Mouse (Mus musculus) neural tube, embryonic 15.5 days (tissue): ENCODE measurements at regions not wholly inside any gene's neighbourhood (a gene's known extent, or its start where the extent isn't known, plus 50 kb on each side); places are given as distances from the start of the nearest gene placed in this dataset.

ENCODE experiments used
- ATAC-seq: fragments of 200-750 bp; cut with Nextera tagmentation; 2 replicates; pipeline ENCODE4 v1.8.0; 2017; ENCODE audit warnings: mild to moderate bottlenecking, moderate TSS enrichment, moderate library complexity; ENCODE audit not compliant: low FRiP score
- H3K27ac ChIP-seq: fragments of 300-500 bp; sonication (generic); replicated peaks from 2 replicates; pipeline ENCODE4 v1.5.1; 2015; ENCODE audit warnings: mild to moderate bottlenecking, inconsistent platforms
- H3K27me3 ChIP-seq: fragments of 300-500 bp; sonication (generic); replicated peaks from 2 replicates; pipeline ENCODE4 v1.6.1; 2015; ENCODE audit warnings: inconsistent platforms
- H3K36me3 ChIP-seq: fragments of 300-500 bp; sonication (generic); 2 replicates; pipeline ENCODE4 v1.6.1; 2015; ENCODE audit warnings: inconsistent platforms
- H3K4me1 ChIP-seq: fragments of 300-500 bp; sonication (generic); 2 replicates; pipeline ENCODE4 v1.6.1; 2015; ENCODE audit warnings: inconsistent platforms
- H3K4me2 ChIP-seq: fragments of 300-500 bp; sonication (generic); 2 replicates; pipeline ENCODE4 v1.6.1; 2015; ENCODE audit warnings: inconsistent platforms, mild to moderate bottlenecking, moderate library complexity
- H3K4me3 ChIP-seq: fragments of 300-500 bp; sonication (generic); replicated peaks from 2 replicates; pipeline ENCODE4 v1.5.1; 2015; ENCODE audit warnings: mild to moderate bottlenecking, inconsistent platforms
- H3K9ac ChIP-seq: fragments of 300-500 bp; sonication (generic); replicated peaks from 2 replicates; pipeline ENCODE4 v1.6.1; 2015; ENCODE audit warnings: mild to moderate bottlenecking, inconsistent platforms
- H3K9me3 ChIP-seq: fragments of 300-500 bp; sonication (generic); replicated peaks from 2 replicates; pipeline ENCODE4 v1.6.1; 2016; ENCODE audit warnings: inconsistent platforms
- WGBS: fragments of 180-500 bp; shearing (Covaris S2); methylation state at CpG from one replicate; pipeline ENCODE4 v1.1.7; 2015; ENCODE audit warnings: mixed read lengths; 5-methylcytosine and 5-hydroxymethylcytosine counted together

- Histone ChIP-seq H3K27ac (no peak overlapping the region), H3K4me2 (no peak overlapping the region), H3K4me1 (no peaks in the 10 kb centered on the region), H3K9me3 (0 out of 2 replicates have a peak, but pooled peaks cover 5% of the 10 kb centered on the region), H3K27me3 (no peaks in the 10 kb centered on the region), H3K36me3 (no peaks in the 10 kb centered on the region), H3K9ac (no peak overlapping the region), H3K4me3 (no peak overlapping the region)
- no peak for ATAC-seq
- 85% methylated on average over 2 of the region's 2 CpGs for WGBS
Observed at GRCm38 (mm10) chr16:86094461-86094860, 192.8 kb upstream of the Adamts5 start.

- Histone ChIP-seq H3K27me3 (no peaks in the 10 kb centered on the region), H3K36me3 (no peaks in the 10 kb centered on the region), H3K27ac (no peak overlapping the region), H3K4me1 (no peaks in the 10 kb centered on the region), H3K4me2 (no peak overlapping the region), H3K9ac (no peak overlapping the region), H3K4me3 (no peak overlapping the region), H3K9me3 (no peaks in the 10 kb centered on the region)
- ATAC-seq = no peak
- 81% methylated on average over 6 of the region's 6 CpGs for WGBS
Observed at GRCm38 (mm10) chr16:86090175-86090574, 188.5 kb upstream of the Adamts5 start.

- H3K36me3 ChIP-seq = no peaks in the 10 kb centered on the region
- no peak for ATAC-seq
- no peak overlapping the region for H3K4me3 ChIP-seq
- H3K9ac ChIP-seq = no peak overlapping the region
- no peak overlapping the region for H3K4me2 ChIP-seq
- no peaks in the 10 kb centered on the region for H3K27me3 ChIP-seq
- H3K9me3 ChIP-seq = no peaks in the 10 kb centered on the region
- H3K4me1 ChIP-seq = no peaks in the 10 kb centered on the region
- WGBS = 91% methylated on average over 3 of the region's 3 CpGs
- H3K27ac ChIP-seq = no peak overlapping the region
Observed at GRCm38 (mm10) chr16:86087421-86087820, 185.8 kb upstream of the Adamts5 start.

- H3K27ac ChIP-seq = no peak overlapping the region
- ATAC-seq = peak; percentile 59; the same call in 1 of the 2 replicates
- WGBS = 9% methylated on average over 3 of the region's 3 CpGs
- no peaks in the 10 kb centered on the region for H3K9me3 ChIP-seq
- no peak overlapping the region for H3K4me3 ChIP-seq
- no peaks in the 10 kb centered on the region for H3K4me1 ChIP-seq
- no peaks in the 10 kb centered on the region for H3K36me3 ChIP-seq
- H3K9ac ChIP-seq = no peak overlapping the region
- no peaks in the 10 kb centered on the region for H3K27me3 ChIP-seq
- H3K4me2 ChIP-seq = no peak overlapping the region
Observed at GRCm38 (mm10) chr16:86067628-86068364, 166.2 kb upstream of the Adamts5 start.

GRCm38 (mm10) chr16:86060087-86060486 is 158.5 kb upstream of the Adamts5 start:
- no peak overlapping the region for H3K9ac ChIP-seq
- 67% methylated on average over 5 of the region's 5 CpGs for WGBS
- ATAC-seq = no peak
- no peaks in the 10 kb centered on the region for H3K27me3 ChIP-seq
- H3K9me3 ChIP-seq = no peaks in the 10 kb centered on the region
- no peak overlapping the region for H3K4me2 ChIP-seq
- no peak overlapping the region for H3K4me3 ChIP-seq
- H3K36me3 ChIP-seq = no peaks in the 10 kb centered on the region
- H3K4me1 ChIP-seq = no peaks in the 10 kb centered on the region
- H3K27ac ChIP-seq = no peak overlapping the region

- 96% methylated on average over 2 of the region's 2 CpGs for WGBS
- ATAC-seq = no peak
Observed at GRCm38 (mm10) chr16:86044695-86045094, 143.1 kb upstream of the Adamts5 start.

GRCm38 (mm10) chr16:86034772-86035171 is 133.1 kb upstream of the Adamts5 start:
- Histone ChIP-seq H3K4me3 (no peak overlapping the region), H3K27me3 (no peaks in the 10 kb centered on the region), H3K4me1 (no peaks in the 10 kb centered on the region), H3K9ac (no peak overlapping the region), H3K4me2 (no peak overlapping the region), H3K27ac (no peak overlapping the region), H3K9me3 (no peaks in the 10 kb centered on the region), H3K36me3 (no peaks in the 10 kb centered on the region)
- no peak for ATAC-seq
- WGBS = 96% methylated on average over 9 of the region's 9 CpGs

More at GRCm38 (mm10) chr16:86044695-86045094, 143.1 kb upstream of the Adamts5 start:
- no peaks in the 10 kb centered on the region for H3K27me3 ChIP-seq
- no peaks in the 10 kb centered on the region for H3K4me1 ChIP-seq
- H3K9me3 ChIP-seq = no peaks in the 10 kb centered on the region
- H3K4me2 ChIP-seq = no peak overlapping the region
- H3K4me3 ChIP-seq = no peak overlapping the region
- H3K27ac ChIP-seq = no peak overlapping the region
- no peak overlapping the region for H3K9ac ChIP-seq
- H3K36me3 ChIP-seq = no peaks in the 10 kb centered on the region

GRCm38 (mm10) chr16:86027700-86028099 is 126.1 kb upstream of the Adamts5 start:
- Histone ChIP-seq H3K27me3 (no peaks in the 10 kb centered on the region), H3K4me3 (no peak overlapping the region), H3K9me3 (no peaks in the 10 kb centered on the region), H3K4me1 (no peaks in the 10 kb centered on the region), H3K9ac (no peak overlapping the region), H3K4me2 (no peak overlapping the region), H3K27ac (no peak overlapping the region), H3K36me3 (no peaks in the 10 kb centered on the region)
- WGBS = 65% methylated on average over 2 of the region's 2 CpGs
- ATAC-seq = no peak

- no peak for ATAC-seq
- Histone ChIP-seq H3K4me2 (no peak overlapping the region), H3K9me3 (no peaks in the 10 kb centered on the region), H3K4me3 (no peak overlapping the region), H3K9ac (no peak overlapping the region), H3K36me3 (no peaks in the 10 kb centered on the region), H3K27me3 (no peaks in the 10 kb centered on the region), H3K4me1 (no peaks in the 10 kb centered on the region), H3K27ac (no peak overlapping the region)
- 86% methylated on average over 1 of the region's 1 CpGs for WGBS
Observed at GRCm38 (mm10) chr16:86015336-86015735, 113.7 kb upstream of the Adamts5 start.

GRCm38 (mm10) chr16:86011051-86011450 is 109.4 kb upstream of the Adamts5 start:
- Histone ChIP-seq H3K36me3 (no peaks in the 10 kb centered on the region), H3K4me2 (no peak overlapping the region), H3K4me3 (no peak overlapping the region), H3K27ac (no peak overlapping the region), H3K9ac (no peak overlapping the region), H3K9me3 (no peaks in the 10 kb centered on the region), H3K27me3 (no peaks in the 10 kb centered on the region), H3K4me1 (no peaks in the 10 kb centered on the region)
- no peak for ATAC-seq
- WGBS = 94% methylated on average over 5 of the region's 5 CpGs

GRCm38 (mm10) chr16:86009638-86010329 is 108.2 kb upstream of the Adamts5 start:
- H3K27ac ChIP-seq = no peak overlapping the region
- no peak for ATAC-seq
- H3K36me3 ChIP-seq = no peaks in the 10 kb centered on the region
- no peaks in the 10 kb centered on the region for H3K9me3 ChIP-seq
- H3K9ac ChIP-seq = no peak overlapping the region
- H3K27me3 ChIP-seq = no peaks in the 10 kb centered on the region
- H3K4me3 ChIP-seq = no peak overlapping the region
- no peaks in the 10 kb centered on the region for H3K4me1 ChIP-seq
- no peak overlapping the region for H3K4me2 ChIP-seq
- 54% methylated on average over 3 of the region's 3 CpGs for WGBS

GRCm38 (mm10) chr16:86007799-86008198 is 106.2 kb upstream of the Adamts5 start:
- H3K27me3 ChIP-seq = no peaks in the 10 kb centered on the region
- no peaks in the 10 kb centered on the region for H3K36me3 ChIP-seq
- 89% methylated on average over 1 of the region's 1 CpGs for WGBS
- H3K4me2 ChIP-seq = no peak overlapping the region
- no peaks in the 10 kb centered on the region for H3K4me1 ChIP-seq
- H3K27ac ChIP-seq = no peak overlapping the region
- no peak overlapping the region for H3K9ac ChIP-seq
- H3K9me3 ChIP-seq = no peaks in the 10 kb centered on the region
- H3K4me3 ChIP-seq = no peak overlapping the region
- ATAC-seq = no peak
